Mouse (Mus musculus) kidney, postnatal 14 days (tissue): ENCODE data around the gene Slc29a2.
A peak's percentile ranks its signal among the peaks of the same experiment; 100 is the strongest.

Experiments used
- DNase-seq: peaks from one replicate; pipeline ENCODE4 v3.0.0; 2022; ENCODE audit warnings: mixed read lengths

Gene Slc29a2

DNA sequence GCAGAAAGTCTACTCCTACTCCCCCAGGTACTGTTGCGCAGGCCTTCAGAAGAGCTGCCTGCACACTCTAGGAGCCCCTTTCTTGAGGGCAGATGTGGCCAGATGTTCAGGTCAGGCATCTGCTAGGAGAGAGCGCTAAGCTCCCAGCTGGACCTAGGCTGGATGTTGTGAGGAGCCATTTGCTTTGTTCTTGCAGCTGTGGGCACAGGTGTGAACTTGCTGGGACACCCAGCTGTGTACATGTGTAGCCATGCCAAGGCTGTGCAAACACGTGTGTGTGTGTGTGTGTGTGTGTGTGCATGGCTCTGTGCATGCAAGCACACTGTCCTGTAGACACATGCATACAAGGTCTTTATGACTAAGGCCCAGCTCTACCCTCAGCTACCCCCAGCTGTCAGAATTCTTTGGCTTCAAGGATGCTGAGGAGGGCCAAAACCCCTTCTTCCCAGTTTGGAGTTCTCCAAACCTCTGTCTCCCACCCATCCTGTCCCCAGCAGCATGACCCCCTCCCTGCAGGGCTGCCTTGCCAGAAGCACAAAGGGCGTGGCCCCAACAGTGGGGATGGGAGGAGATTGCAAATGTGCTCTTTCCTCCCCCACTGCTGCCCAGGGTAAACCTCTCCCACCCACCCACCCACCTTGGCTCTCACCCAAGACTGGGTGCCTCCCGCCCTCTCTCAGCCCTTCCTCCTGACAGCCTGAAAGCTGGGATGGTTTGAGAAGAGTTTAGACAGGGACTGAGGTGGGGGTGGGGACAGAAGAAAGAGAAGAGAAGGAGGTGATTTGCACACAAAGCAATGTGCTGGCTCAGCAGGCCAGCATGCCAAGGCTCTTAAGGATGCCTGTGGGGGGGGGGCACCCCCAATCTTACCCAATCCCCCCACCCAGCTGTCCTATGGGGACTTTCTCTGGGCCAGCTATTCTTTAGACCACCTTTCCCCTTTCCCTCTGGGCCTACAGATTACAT, 37.0 kb downstream of the Slc29a2 start:
- DNase-seq, result peak; percentile 33

DNA sequence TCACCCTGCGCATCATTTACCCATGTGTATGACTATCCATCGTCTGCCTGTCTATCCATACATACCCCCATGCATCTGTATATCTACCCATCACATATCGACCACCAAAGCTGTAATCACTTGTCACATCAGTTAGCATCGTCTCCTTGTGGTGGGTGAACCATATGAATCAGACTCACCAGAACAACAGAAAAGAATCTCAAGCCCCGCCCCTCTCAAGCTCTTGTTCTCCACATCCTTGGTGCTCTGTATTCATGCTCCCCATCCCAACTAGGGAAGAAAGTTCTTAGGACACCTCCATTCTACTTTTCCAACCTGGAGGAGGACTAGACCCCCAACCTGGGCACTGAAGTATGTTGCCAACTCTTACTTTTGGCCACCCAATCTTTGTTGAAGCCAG, 38.4 kb downstream of the Slc29a2 start:
- no peak for DNase-seq

DNA sequence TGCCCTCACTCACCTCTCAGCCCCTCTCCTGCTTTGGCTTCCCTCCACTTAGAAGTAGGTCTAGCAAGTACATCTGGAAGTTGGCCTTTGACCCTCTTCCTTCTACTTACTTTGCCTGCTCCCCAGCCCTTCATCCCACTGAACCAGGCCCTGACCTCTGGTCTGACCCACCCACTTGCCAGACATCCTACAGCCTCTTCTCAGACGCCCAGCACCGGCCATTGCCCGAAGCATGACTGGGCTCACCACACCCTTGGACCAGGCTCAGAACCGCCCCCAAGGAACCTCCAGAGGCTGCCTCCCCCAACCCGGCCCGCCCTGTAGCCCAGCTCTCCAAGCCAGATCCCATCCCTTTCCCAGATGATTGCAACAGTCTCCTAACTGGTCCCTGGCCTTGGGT, 38.8 kb downstream of the Slc29a2 start:
- DNase-seq, result no peak

DNA sequence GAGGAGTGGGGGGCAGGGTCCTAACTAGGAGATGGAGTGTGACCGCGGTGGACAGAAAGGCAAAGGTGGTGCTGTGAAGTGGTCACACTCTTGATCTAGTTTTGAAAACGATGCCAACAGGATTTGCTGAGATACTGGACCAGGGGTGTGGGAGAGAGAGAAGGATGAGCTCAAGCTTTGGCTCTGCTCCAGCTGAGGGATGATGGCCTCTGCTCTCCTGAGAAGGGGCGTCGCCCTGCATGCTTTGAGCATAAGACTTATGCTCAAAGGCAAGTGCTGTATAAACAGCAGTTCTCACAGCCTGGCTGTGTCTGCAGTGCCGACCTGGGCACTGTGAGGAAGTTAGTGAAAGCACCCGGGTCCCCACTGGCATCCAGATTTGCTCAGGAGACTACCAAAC, 41.4 kb downstream of the Slc29a2 start:
- DNase-seq, result no peak

DNA sequence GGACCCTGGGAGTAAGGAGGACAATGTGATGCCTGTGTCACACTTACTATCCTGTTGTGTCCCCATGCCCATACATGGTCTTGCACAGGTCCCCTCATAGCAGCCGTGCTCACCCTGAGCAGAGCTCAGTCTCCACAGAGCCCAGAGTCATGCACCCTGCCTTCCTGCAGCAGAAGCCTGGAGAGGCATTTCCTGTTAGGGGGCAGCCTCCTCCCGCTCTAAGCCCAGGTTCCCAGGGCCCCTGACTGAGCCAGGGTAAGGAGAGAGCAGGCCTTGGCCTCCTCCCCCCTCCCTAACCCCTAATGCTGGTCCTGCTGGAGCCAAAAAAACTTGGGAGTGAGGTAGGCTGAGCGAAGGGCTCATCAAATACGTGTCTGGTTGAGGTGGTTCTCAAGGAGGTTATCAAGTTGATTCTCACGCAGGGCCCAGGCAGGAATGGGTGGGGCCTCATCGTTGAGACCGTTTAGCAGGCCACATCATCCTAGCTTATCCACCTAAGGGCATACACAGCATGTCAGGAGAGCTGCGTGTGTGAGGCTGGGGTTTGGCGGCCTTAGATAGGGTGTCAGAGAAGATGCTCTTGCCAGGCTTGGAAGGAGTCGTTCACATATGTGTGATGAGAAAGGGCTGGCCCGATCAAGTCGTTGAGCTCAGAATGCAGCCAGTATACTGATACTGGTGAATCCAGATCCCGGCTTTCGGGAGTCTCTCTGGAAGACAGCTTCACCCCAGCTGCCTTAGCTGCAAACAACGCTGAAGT, 43.6 kb downstream of the Slc29a2 start:
- no peak for DNase-seq

DNA sequence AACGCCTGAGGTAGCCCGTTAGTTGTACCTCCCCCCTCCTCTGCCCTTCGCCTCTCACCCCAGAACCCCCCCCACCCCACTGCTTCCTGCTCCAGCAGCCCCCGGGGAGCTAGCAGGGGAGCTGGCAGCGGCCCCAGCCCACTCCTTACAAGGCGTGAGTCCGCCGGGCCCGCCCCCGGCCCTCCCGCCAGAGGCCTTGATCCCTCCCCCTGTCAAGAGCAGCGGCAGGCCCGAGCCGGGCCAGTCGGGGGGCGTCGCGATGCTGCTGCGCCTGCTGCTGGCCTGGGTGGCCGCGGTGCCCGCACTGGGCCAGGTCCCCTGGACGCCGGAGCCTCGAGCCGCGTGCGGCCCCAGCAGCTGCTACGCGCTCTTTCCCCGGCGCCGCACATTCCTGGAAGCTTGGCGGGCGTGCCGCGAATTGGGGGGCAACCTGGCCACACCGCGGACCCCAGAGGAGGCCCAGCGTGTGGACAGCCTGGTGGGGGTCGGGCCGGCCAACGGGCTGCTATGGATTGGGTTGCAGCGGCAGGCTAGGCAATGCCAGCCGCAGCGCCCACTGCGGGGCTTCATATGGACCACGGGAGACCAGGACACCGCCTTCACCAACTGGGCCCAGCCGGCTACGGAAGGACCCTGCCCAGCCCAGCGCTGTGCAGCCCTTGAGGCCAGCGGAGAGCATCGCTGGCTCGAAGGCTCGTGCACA, 44.4 kb downstream of the Slc29a2 start, which contains the start of gene Cd248:
Cd248 (plus strand) TSS at position 212 of the 703 bp plus-strand sequence.
- peak; percentile 87 for DNase-seq

DNA sequence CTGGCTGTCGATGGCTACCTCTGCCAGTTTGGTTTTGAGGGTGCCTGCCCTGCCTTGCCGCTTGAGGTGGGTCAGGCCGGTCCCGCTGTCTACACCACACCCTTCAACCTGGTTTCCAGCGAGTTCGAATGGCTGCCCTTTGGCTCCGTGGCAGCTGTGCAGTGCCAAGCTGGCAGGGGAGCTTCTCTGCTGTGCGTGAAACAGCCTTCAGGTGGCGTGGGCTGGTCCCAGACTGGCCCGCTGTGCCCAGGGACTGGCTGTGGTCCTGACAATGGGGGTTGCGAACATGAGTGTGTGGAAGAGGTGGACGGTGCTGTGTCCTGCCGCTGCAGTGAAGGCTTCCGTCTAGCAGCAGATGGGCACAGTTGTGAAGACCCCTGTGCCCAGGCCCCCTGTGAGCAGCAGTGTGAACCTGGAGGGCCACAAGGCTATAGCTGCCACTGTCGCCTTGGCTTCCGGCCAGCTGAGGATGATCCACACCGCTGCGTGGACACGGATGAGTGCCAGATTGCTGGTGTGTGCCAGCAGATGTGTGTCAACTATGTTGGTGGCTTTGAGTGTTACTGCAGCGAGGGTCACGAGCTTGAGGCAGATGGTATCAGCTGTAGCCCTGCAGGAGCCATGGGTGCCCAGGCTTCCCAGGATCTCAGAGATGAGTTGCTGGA, 45.0 kb downstream of the Slc29a2 start:
- DNase-seq, result no peak

DNA sequence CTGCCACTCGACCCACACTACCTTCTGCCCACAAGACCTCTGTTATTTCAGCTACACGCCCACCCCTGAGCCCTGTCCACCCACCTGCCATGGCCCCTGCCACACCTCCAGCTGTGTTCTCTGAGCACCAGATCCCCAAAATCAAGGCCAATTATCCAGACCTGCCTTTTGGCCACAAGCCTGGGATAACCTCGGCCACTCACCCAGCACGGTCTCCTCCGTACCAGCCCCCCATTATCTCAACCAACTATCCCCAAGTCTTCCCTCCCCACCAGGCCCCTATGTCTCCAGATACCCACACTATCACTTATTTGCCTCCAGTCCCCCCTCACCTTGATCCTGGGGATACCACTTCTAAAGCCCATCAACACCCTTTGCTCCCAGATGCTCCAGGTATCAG, 45.8 kb downstream of the Slc29a2 start:
- no peak for DNase-seq

DNA sequence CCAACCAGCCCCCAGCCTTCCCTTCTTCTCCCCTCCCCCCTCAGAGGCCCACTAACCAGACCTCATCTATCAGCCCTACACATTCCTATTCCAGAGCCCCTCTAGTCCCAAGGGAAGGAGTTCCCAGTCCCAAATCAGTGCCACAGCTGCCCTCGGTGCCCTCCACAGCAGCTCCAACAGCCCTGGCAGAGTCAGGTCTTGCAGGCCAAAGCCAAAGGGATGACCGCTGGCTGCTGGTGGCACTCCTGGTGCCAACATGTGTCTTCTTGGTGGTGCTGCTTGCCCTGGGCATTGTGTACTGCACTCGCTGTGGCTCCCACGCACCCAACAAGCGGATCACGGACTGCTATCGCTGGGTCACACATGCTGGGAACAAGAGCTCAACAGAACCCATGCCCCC, 46.3 kb downstream of the Slc29a2 start:
- no peak for DNase-seq

DNA sequence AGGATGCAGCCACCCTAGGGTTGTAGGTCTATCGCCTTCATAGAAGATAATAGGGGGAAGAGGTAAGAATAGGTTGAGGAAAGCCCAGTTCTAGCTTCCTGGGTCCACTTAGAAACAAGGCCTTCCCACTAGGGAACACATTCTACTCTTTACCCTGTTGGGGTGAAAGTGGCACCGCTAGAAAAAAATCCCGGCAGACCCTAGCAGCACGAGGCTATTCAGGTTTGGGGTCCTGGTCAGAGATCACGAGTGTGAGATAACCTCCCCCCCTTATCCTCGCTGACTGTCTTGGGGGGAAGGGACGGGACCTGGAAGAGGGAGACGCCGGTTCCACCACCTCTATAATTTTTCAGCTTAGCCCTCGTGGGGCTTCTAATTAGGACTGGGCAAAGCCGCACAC, 47.4 kb downstream of the Slc29a2 start:
- DNase-seq, result no peak

DNA sequence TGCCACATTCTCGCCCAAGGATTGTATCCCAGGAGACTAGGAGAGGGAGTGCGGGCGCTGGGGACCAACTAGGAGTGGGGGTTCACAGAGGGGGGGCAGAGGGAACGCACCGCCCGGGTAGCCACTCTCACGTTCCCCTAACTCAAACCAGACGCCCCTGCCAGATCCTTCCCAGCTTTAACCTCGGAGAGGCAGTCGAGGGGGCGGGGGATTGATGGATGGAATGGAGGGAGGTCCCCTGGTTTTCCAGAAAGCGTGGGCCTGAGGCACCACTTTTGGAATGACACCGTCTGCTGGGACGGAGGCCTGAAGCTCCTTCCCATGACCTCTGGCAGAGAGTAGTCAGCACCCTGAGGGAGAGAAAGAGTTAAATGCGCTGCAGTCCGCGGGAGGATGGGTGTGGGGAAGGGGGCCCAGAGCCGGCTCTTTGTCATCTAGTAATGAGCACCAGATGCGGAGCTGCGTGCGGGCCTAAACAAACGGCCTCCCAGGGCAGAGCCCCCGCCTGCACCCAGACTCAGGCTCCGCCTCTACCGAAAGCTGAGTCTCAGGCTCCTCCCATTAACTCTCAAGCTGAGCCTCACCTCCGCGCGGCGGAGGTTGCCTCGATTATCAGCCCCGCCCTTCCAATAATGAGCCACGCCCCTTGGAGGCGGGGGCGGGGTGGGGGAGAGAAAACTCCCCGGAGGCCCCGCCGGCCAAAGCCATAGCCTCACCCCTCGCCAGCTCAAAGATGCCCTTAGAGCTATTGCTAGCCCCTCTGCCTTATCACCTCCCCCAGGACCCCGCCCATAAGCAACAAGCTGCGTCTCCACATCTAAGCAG, 48.1 kb downstream of the Slc29a2 start:
- DNase-seq, result peak; percentile 88

DNA sequence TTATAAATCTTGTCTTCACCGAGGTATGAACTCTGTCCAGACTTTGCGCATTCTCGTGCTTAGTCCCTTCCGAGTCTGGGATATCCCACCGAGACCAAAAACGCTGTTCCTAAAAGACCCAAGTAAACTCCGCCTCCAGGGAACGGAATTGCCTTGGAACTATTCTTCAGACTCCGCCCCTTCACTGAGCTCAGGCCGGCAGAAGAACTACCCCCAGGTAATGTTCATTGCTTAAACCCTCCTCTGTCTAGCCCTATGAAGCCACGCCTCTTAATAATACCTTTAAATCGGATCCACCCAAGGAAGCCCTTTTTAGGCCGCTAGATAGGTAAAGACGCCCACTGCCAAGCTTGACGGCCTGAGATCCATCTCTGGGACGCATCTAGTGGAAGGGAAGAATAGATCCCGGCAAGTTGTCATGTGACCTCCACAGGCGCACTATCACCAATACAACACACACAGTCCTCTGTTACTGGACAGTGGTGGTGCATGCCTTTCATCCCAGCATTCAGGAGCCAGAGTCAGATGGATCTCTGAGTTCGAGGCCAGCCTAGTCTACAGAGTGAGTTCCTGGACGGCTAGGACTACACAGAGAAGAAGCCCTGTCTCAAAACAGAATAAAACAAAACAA, 48.8 kb downstream of the Slc29a2 start:
- peak; percentile 49 for DNase-seq

DNA sequence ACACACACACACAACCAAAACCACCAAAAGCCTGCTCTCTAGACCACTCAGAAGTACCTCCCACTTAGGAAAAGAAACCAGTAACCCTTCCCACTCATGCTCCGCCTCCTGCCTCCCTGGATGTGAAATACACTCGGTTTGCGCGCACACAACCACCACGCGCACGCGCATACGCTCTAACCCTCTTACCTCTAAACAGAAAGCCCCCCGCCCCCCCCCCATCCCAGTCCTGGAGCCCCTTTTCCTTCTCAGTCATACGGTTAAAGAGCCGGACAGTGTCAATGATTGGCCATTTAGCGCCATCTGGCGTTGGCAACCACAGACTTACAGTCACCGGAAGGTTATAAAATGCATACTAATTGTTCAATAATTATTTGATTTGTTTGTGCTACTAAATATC, 49.4 kb downstream of the Slc29a2 start:
- peak; percentile 68 for DNase-seq

DNA sequence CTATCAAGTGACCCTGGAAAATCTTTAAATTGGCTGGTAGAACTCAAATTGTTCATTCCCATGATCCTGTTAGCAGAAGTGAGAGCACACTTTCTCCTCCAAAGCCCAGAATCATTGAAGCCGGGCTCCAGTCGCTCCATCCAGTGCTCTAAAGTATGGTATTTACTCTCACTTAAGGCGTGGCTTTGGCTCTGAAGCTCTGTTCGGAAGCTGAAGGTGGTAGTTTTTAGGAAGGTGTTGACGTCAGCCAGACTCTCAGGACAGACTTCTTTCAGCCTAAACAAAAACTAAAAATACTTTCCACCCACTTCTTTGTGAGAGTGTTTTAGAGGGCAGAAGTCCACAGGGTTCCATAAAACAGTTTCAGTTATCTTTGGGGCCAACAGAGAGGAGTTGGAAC, 49.9 kb downstream of the Slc29a2 start:
- DNase-seq, result no peak

DNA sequence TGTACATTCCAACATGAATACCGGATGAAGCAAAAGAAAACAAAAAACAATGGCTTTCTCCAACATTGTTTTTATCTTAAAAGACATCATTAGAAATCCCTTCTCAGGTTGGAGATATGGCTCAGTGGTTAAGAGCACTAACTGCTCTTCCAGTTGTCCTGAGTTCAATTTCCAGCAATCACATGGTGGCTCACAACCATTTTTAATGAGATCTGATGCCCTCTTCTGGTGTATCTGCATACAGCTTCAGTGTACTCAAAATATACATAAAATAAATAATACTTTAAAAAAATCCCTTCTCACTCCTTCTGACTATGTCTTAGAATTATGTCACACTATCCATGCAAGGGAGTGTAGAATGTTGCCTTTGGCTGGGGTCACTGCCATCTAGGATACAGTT, 55.6 kb downstream of the Slc29a2 start:
- no peak for DNase-seq
